Mouse (Mus musculus) lung, postnatal 0 days (tissue): ENCODE data around the gene 3110040M04Rik.

Experiments used
- CTCF ChIP-seq: IDR thresholded peaks from 2 replicates; pipeline ENCODE4 v1.5.1; 2016; ENCODE audit warnings: antibody characterized with exemption, mild to moderate bottlenecking
- EP300 ChIP-seq: IDR thresholded peaks from 2 replicates; pipeline ENCODE4 v1.6.1; 2016; ENCODE audit warnings: antibody characterized with exemption, mild to moderate bottlenecking, control low read depth

- TF ChIP-seq EP300 (no peak), CTCF (no peak)
These were observed 23.8 kb upstream of the 3110040M04Rik start for GRCm38 (mm10) chr1:151180167-151180566.
